Mouse (Mus musculus): Measurements from ENCODE around the gene Slc4a10. TPM values are rescaled to one million over a fixed set of nuclear protein-coding genes. Genes with fewer than 3 reads are reported as not detected.

The Slc4a10 gene
- polyA plus RNA-seq, 1 experiment from 2014 or later, result 0.21 TPM

GRCm38 (mm10) chr2:62352035-62352434, 305.8 kb downstream of the Slc4a10 start:
- Histone ChIP-seq H3K36me3 (ENCODE audit: control insufficient read depth, insufficient read depth, low read length) (no peaks in the 10 kb centered on the region), H3K4me1 (ENCODE audit: control insufficient read depth, insufficient read depth, low read length) (no peaks in the 10 kb centered on the region), H3K27ac (ENCODE audit: low read length) (no peak overlapping the region), H3K27me3 (ENCODE audit: control insufficient read depth, insufficient read depth, low read length) (no peaks in the 10 kb centered on the region), H3K4me2 (ENCODE audit: low read depth, low read length) (no peak overlapping the region), H3K9ac (ENCODE audit: low read length) (no peak overlapping the region), H3K9me3 (replicated peaks; ENCODE audit: control insufficient read depth, low read length) (no peaks in the 10 kb centered on the region), H3K4me3 (replicated peaks; ENCODE audit: low read length) (no peak overlapping the region)
- 69% methylated on average over 3 of the region's 3 CpGs for WGBS
- ATAC-seq (ENCODE audit: insufficient read depth, low FRiP score), result no peak

GRCm38 (mm10) chr2:62355766-62356165, 309.5 kb downstream of the Slc4a10 start:
- no peaks in the 10 kb centered on the region for H3K36me3 ChIP-seq (ENCODE audit: control insufficient read depth, insufficient read depth, low read length)
- H3K9ac ChIP-seq (ENCODE audit: low read length), result no peak overlapping the region
- H3K4me1 ChIP-seq (ENCODE audit: control insufficient read depth, insufficient read depth, low read length), result no peaks in the 10 kb centered on the region
- H3K27me3 ChIP-seq (ENCODE audit: control insufficient read depth, insufficient read depth, low read length), result no peaks in the 10 kb centered on the region
- H3K27ac ChIP-seq (ENCODE audit: low read length), result no peak overlapping the region
- H3K4me2 ChIP-seq (ENCODE audit: low read depth, low read length), result no peak overlapping the region
- ATAC-seq (ENCODE audit: insufficient read depth, low FRiP score), result no peak
- WGBS, result 68% methylated on average over 6 of the region's 6 CpGs
- H3K4me3 ChIP-seq (replicated peaks; ENCODE audit: low read length), result no peak overlapping the region
- no peaks in the 10 kb centered on the region for H3K9me3 ChIP-seq (replicated peaks; ENCODE audit: control insufficient read depth, low read length)

GRCm38 (mm10) chr2:62356606-62357005, 310.3 kb downstream of the Slc4a10 start:
- H3K9me3 ChIP-seq (replicated peaks; ENCODE audit: control insufficient read depth, low read length), result no peaks in the 10 kb centered on the region
- WGBS, result 75% methylated on average over 14 of the region's 14 CpGs
- H3K9ac ChIP-seq (ENCODE audit: low read length), result no peak overlapping the region
- no peak overlapping the region for H3K4me2 ChIP-seq (ENCODE audit: low read depth, low read length)
- no peak overlapping the region for H3K27ac ChIP-seq (ENCODE audit: low read length)
- H3K36me3 ChIP-seq (ENCODE audit: control insufficient read depth, insufficient read depth, low read length), result no peaks in the 10 kb centered on the region
- no peaks in the 10 kb centered on the region for H3K27me3 ChIP-seq (ENCODE audit: control insufficient read depth, insufficient read depth, low read length)
- H3K4me1 ChIP-seq (ENCODE audit: control insufficient read depth, insufficient read depth, low read length), result no peaks in the 10 kb centered on the region
- ATAC-seq (ENCODE audit: insufficient read depth, low FRiP score), result no peak
- no peak overlapping the region for H3K4me3 ChIP-seq (replicated peaks; ENCODE audit: low read length)

- ATAC-seq (ENCODE audit: insufficient read depth, low FRiP score), result no peak
- H3K27me3 ChIP-seq (ENCODE audit: control insufficient read depth, insufficient read depth, low read length), result no peaks in the 10 kb centered on the region
- H3K4me2 ChIP-seq (ENCODE audit: low read depth, low read length), result no peak overlapping the region
- H3K9me3 ChIP-seq (replicated peaks; ENCODE audit: control insufficient read depth, low read length), result no peaks in the 10 kb centered on the region
- H3K27ac ChIP-seq (ENCODE audit: low read length), result no peak overlapping the region
- no peak overlapping the region for H3K4me3 ChIP-seq (replicated peaks; ENCODE audit: low read length)
- no peaks in the 10 kb centered on the region for H3K36me3 ChIP-seq (ENCODE audit: control insufficient read depth, insufficient read depth, low read length)
- WGBS, result 86% methylated on average over 7 of the region's 7 CpGs
- no peaks in the 10 kb centered on the region for H3K4me1 ChIP-seq (ENCODE audit: control insufficient read depth, insufficient read depth, low read length)
- no peak overlapping the region for H3K9ac ChIP-seq (ENCODE audit: low read length)
These were observed 311.0 kb downstream of the Slc4a10 start for GRCm38 (mm10) chr2:62357259-62357658.

GRCm38 (mm10) chr2:62360872-62361271, 314.6 kb downstream of the Slc4a10 start:
- WGBS, result 85% methylated on average over 6 of the region's 6 CpGs
- no peak overlapping the region for H3K4me3 ChIP-seq (replicated peaks; ENCODE audit: low read length)
- no peak overlapping the region for H3K27ac ChIP-seq (ENCODE audit: low read length)

GRCm38 (mm10) chr2:62361514-62361913, 315.3 kb downstream of the Slc4a10 start:
- no peak for ATAC-seq (ENCODE audit: insufficient read depth, low FRiP score)
- Histone ChIP-seq H3K9ac (ENCODE audit: low read length) (no peak overlapping the region), H3K27me3 (ENCODE audit: control insufficient read depth, insufficient read depth, low read length) (no peaks in the 10 kb centered on the region), H3K4me3 (replicated peaks; ENCODE audit: low read length) (no peak overlapping the region), H3K4me2 (ENCODE audit: low read depth, low read length) (no peak overlapping the region), H3K4me1 (ENCODE audit: control insufficient read depth, insufficient read depth, low read length) (no peaks in the 10 kb centered on the region), H3K9me3 (replicated peaks; ENCODE audit: control insufficient read depth, low read length) (no peaks in the 10 kb centered on the region), H3K36me3 (ENCODE audit: control insufficient read depth, insufficient read depth, low read length) (no peaks in the 10 kb centered on the region), H3K27ac (ENCODE audit: low read length) (no peak overlapping the region)
- WGBS, result 72% methylated on average over 3 of the region's 3 CpGs

More at GRCm38 (mm10) chr2:62360872-62361271, 314.6 kb downstream of the Slc4a10 start:
- no peak for ATAC-seq (ENCODE audit: insufficient read depth, low FRiP score)
- no peak overlapping the region for H3K4me2 ChIP-seq (ENCODE audit: low read depth, low read length)
- H3K9ac ChIP-seq (ENCODE audit: low read length), result no peak overlapping the region
- no peaks in the 10 kb centered on the region for H3K36me3 ChIP-seq (ENCODE audit: control insufficient read depth, insufficient read depth, low read length)
- no peaks in the 10 kb centered on the region for H3K9me3 ChIP-seq (replicated peaks; ENCODE audit: control insufficient read depth, low read length)
- no peaks in the 10 kb centered on the region for H3K27me3 ChIP-seq (ENCODE audit: control insufficient read depth, insufficient read depth, low read length)
- H3K4me1 ChIP-seq (ENCODE audit: control insufficient read depth, insufficient read depth, low read length), result no peaks in the 10 kb centered on the region

GRCm38 (mm10) chr2:62362211-62362610, 315.9 kb downstream of the Slc4a10 start:
- 81% methylated on average over 9 of the region's 9 CpGs for WGBS
- Histone ChIP-seq H3K4me3 (replicated peaks; ENCODE audit: low read length) (no peak overlapping the region), H3K27ac (ENCODE audit: low read length) (no peak overlapping the region), H3K9me3 (replicated peaks; ENCODE audit: control insufficient read depth, low read length) (no peaks in the 10 kb centered on the region), H3K27me3 (ENCODE audit: control insufficient read depth, insufficient read depth, low read length) (no peaks in the 10 kb centered on the region), H3K4me2 (ENCODE audit: low read depth, low read length) (no peak overlapping the region), H3K4me1 (ENCODE audit: control insufficient read depth, insufficient read depth, low read length) (no peaks in the 10 kb centered on the region), H3K36me3 (ENCODE audit: control insufficient read depth, insufficient read depth, low read length) (no peaks in the 10 kb centered on the region), H3K9ac (ENCODE audit: low read length) (no peak overlapping the region)
- no peak for ATAC-seq (ENCODE audit: insufficient read depth, low FRiP score)

GRCm38 (mm10) chr2:62363606-62364005, 317.3 kb downstream of the Slc4a10 start:
- ATAC-seq (ENCODE audit: insufficient read depth, low FRiP score), result no peak

GRCm38 (mm10) chr2:62368349-62369053, 322.2 kb downstream of the Slc4a10 start:
- H3K9me3 ChIP-seq (replicated peaks; ENCODE audit: control insufficient read depth, low read length), result no peaks in the 10 kb centered on the region
- H3K36me3 ChIP-seq (ENCODE audit: control insufficient read depth, insufficient read depth, low read length), result no peaks in the 10 kb centered on the region
- H3K4me3 ChIP-seq (replicated peaks; ENCODE audit: low read length), result no peak overlapping the region
- no peak for ATAC-seq (ENCODE audit: insufficient read depth, low FRiP score)
- WGBS, result 78% methylated on average over 5 of the region's 5 CpGs
- no peak overlapping the region for H3K27ac ChIP-seq (ENCODE audit: low read length)
- H3K27me3 ChIP-seq (ENCODE audit: control insufficient read depth, insufficient read depth, low read length), result no peaks in the 10 kb centered on the region
- H3K4me2 ChIP-seq (ENCODE audit: low read depth, low read length), result no peak overlapping the region
- no peaks in the 10 kb centered on the region for H3K4me1 ChIP-seq (ENCODE audit: control insufficient read depth, insufficient read depth, low read length)
- no peak overlapping the region for H3K9ac ChIP-seq (ENCODE audit: low read length)

More at GRCm38 (mm10) chr2:62363606-62364005, 317.3 kb downstream of the Slc4a10 start:
- no peak overlapping the region for H3K9ac ChIP-seq (ENCODE audit: low read length)
- 67% methylated on average over 4 of the region's 4 CpGs for WGBS
- no peak overlapping the region for H3K4me3 ChIP-seq (replicated peaks; ENCODE audit: low read length)
- no peaks in the 10 kb centered on the region for H3K36me3 ChIP-seq (ENCODE audit: control insufficient read depth, insufficient read depth, low read length)
- H3K27me3 ChIP-seq (ENCODE audit: control insufficient read depth, insufficient read depth, low read length), result no peaks in the 10 kb centered on the region
- no peak overlapping the region for H3K27ac ChIP-seq (ENCODE audit: low read length)
- H3K9me3 ChIP-seq (replicated peaks; ENCODE audit: control insufficient read depth, low read length), result no peaks in the 10 kb centered on the region
- no peaks in the 10 kb centered on the region for H3K4me1 ChIP-seq (ENCODE audit: control insufficient read depth, insufficient read depth, low read length)
- no peak overlapping the region for H3K4me2 ChIP-seq (ENCODE audit: low read depth, low read length)
